Mouse (Mus musculus) telencephalon, adult 2 months (tissue): ENCODE measurements around the gene Xpo1.
"Not testable (repeated sequence)": the region's sequence is repeated elsewhere in the genome, so short reads cannot be mapped to it uniquely, and the experiment has no call there.

Experiments
- DNase-seq: peaks from one replicate; pipeline ENCODE4 v3.0.0-alpha.2; 2011; ENCODE audit warnings: low read depth, low spot score

The Xpo1 gene

GRCm38 (mm10) chr11:23255427-23256193 is at the start of gene Xpo1:
Xpo1 (plus strand) TSS chr11:23256041.
- DNase-seq = peak; percentile 100

GRCm38 (mm10) chr11:23209717-23210116 is 46.1 kb upstream of the Xpo1 start:
- DNase-seq = no peak

DNA sequence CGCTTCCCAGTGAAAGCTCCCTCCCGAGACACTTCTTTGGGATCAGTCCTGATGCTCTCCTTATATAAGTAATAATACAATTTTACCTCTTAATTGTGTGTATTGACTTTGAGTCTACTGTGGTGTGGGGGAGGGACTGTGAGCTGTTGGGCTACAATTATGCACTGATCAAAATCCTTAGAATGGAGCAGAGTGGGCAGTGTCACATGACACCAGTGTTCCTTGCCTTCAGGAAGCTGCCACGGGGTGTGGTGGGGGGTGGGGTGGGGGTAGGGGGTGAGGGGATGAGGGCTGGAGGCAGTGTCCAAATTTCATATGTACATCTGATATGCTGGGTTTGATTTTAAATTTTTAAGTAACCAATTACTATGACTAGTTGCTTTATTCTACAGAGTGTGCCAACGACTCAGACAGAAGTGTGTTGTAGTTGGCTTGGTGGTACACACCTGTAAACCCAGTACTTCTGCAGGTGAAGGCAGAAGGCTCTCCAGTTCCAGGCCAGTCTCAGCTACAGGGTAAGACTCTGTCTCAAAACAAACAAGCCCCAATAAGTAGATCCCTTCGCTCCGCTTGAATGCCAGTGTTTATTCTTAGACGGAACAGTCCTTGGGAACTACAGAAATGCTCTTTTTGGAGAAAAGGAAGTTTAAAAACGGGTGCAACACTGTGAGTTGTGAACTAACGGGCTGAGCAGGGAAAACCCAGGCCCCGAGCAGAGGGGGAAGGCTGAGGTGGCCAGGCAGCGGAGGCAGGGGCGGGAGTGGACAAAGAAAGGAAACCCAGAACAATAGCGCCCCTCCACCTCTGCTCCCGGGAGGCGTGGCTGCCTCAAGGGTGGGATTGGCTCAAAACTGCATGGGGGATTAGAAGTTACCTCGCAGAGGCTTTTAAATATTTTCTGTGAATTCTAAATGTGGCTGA is 45.0 kb upstream of the Xpo1 start:
- DNase-seq = no peak

GRCm38 (mm10) chr11:23217430-23217829 is 38.4 kb upstream of the Xpo1 start:
- DNase-seq = no peak

DNA sequence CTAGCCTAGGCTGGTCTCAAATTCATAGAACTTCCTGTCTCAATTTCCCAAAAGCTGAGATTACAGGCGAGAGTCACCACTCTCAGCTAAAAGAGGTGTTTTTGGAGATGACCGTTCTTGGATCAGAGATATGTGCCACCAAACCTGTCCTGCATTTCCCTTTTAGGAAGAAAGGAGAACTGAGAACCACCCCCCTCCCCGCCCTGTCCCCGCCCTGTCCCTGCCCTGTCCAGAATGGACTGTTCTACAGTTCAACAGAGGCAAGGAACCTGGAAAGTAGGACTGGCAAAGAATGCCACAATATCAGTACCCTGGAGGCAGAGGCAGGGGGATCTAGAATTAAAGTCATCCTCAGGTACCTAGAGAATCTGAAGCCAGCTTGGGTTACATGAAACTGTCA is 19.8 kb upstream of the Xpo1 start:
- no peak for DNase-seq

DNA sequence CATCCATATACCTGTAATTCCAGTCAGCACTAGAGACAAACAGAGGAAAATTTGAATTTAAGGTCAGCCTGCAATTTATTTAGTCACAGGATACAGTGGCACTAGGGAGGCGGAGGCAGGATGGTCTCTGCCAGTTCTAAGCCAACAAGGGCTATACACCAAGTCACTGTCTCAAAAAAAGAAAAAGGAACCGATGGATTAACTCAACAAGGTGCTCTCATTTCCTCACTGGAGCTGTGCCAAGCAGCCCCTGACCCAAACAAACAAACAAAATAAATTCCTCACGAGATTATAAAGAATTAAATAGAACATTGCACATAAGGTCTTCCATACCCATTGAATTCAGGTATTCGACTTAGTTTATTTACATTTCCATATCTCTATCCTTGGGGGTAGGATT is 1.9 kb upstream of the Xpo1 start:
- DNase-seq = no peak

- DNase-seq = no peak
Measured at GRCm38 (mm10) chr11:23254548-23254947, 1.3 kb upstream of the Xpo1 start.

DNA sequence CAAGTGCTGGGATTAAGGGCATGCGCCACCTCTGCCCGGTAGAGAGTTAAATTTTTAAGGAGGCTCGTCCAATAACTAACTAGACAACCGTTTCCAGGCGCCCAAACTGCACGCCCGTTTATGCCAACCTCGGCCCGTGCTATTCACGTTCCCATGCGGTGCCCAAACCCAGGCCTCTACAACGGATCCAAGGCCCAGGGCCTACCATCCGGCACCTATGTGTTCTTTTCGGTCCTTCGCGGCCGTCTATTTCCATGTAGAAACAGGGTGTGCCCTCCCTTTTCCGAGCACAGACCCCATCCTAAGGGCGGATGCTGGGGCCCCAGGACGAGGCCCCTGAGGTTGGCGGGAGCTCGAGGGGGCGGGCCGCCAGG is 801 bp upstream of the Xpo1 start:
- no peak for DNase-seq

DNA sequence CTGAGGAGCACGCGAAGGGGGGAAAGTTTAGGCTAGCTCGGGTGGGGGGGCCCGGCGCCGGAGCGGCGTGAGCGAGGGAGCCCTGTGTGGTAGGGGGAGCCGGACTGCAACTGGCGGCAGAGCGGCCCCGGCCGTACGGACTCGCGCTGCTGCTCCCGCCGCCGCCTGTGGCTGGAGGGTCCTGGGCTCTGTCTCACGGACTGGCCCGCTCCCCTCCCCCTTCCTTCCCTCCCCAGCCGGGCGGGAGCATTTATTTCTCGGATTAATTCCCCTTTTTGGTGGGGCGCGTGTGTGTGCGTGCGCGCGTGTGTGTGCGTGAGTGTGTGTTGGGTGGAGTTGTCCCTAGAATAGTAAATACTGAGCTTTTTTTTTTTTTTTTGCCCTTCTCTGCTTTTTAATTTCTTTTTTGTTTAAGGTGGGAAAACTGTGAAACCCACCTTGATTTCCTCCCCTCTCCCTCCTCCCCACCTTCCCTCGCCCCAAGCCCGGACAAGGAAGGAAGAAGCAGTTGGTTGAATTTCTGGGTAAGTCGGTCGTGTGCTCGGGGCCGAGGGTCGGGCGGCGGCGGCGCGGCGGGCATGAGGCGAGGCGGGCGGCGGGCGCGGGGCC is 457 bp downstream of the Xpo1 start:
- no peak for DNase-seq

DNA sequence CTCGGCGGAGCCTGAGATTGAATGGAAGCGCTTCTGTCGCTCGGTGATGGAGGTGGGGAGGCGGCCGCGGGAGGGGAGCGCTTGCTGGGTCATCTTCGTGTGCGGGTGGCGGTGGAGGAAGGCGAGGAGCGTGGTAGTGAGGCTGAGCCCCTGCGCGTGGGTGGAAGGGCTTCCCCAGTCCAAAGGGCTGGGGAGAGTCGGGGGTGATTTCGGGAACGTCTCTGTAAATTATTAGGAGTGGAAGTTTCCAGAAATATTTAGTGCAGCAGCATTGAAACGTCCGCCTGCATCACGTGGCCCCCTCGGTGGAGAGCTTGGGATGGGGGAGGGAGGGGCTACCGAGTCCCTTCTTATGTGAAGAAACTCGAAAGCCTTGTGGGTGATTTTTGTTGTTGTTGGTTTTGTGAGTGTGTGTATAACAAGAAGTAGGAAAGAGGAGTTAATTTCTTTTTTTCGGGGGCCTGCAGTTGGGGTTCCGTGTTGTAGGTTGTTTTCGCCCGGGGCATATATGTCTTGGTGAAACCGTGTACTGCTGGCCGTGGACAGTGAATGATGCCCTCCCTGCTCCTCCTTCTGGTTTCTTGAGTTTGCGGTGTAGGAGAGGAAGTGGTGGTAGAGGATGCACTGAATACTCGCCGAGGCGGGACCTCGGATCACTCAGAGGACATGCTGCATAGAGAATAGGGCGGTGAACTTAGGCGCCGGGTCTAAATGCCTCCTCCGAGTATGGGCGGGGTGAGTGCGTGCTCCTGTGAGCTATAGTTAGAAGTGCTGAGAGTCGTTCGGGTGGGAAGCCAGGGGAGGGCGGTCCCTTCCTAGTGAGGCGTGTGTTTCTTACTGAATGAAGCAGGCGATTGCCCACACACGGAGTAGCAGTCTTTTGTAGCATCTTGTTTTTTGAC is 1.2 kb downstream of the Xpo1 start:
- peak; percentile 67 for DNase-seq

- no peak for DNase-seq
Measured at GRCm38 (mm10) chr11:23259073-23259472, 3.2 kb downstream of the Xpo1 start.

DNA sequence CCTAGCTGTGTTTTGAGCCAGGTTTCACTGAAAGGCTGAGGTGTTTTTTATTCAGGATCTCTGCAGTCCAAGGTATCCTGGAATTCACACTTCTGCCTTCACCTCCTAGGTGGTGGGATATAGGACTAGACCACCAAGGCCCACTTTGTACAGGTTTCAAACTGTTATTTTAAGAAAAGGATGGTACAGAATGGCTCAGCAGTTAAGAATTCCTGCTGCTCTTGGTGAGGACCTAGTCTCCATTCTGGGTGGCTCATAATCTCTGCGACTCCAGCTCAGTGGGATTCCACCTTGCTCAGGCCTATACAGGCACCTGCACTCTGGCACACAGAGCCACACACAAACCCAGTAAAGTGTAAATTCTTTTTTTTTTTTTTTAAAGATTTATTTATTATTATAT is 3.6 kb downstream of the Xpo1 start:
- no peak for DNase-seq

GRCm38 (mm10) chr11:23260186-23260585 is 4.3 kb downstream of the Xpo1 start:
- DNase-seq = no peak

DNA sequence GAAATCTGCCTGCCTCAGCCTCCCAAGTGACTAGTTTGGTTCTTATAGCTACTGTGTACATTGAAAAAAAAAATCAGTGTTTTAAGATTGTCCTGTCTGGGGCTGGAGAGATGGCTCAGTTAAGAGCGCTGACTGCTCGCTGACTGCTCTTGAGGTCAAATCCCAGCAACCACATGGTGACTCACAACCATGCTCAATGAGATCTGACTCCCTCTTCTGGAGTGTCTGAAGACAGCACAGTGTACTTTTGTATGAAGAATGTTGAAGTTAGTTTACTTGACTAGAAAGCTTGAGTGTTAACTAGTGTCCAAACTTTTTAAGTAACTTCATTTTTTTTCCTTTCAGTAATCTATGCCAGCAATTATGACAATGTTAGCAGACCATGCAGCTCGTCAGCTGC is 5.6 kb downstream of the Xpo1 start:
- no peak for DNase-seq

- no peak for DNase-seq
Measured at GRCm38 (mm10) chr11:23264949-23265348, 9.1 kb downstream of the Xpo1 start.

GRCm38 (mm10) chr11:23271770-23272724 is 16.2 kb downstream of the Xpo1 start:
- peak; percentile 45 for DNase-seq

GRCm38 (mm10) chr11:23275780-23276179 is 19.9 kb downstream of the Xpo1 start:
- no peak for DNase-seq

DNA sequence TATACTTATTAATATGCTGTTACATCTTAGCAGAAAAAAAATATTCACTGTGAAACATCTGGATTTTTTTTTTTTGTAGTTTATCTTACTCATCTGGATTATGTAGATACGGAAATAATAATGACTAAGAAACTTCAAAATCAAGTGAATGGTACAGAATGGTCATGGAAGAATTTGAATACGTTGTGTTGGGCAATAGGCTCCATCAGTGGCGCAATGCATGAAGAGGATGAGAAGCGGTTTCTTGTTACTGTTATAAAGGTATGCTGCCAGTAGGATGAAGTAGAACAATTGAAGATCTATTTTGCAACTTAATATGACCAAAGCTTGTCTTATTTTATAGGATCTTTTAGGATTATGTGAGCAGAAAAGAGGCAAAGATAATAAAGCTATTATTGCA is 28.6 kb downstream of the Xpo1 start:
- DNase-seq = no peak

- DNase-seq = not testable (repeated sequence)
Measured at GRCm38 (mm10) chr11:23288866-23289265, 33.0 kb downstream of the Xpo1 start.

- no peak for DNase-seq
Measured at GRCm38 (mm10) chr11:23297379-23297778, 41.5 kb downstream of the Xpo1 start.
